Mouse (Mus musculus): ENCODE data around the gene Btbd11. TPM values are rescaled to one million over a fixed set of nuclear protein-coding genes. Genes with fewer than 3 reads are reported as not detected.

Btbd11 gene
- 0.47 and 0.57 TPM in 2 replicates for polyA plus RNA-seq (2015; fragmentation: Nextera tagmentation; extraction: Ambion mirVana)

- Histone ChIP-seq H3K36me3 (replicated peaks; ENCODE audit: insufficient read depth, low read length) (no peaks in the 10 kb centered on the region), H3K4me1 (ENCODE audit: insufficient read depth) (peaks cover 13% of the 10 kb centered on the region), H3K27ac (ENCODE audit: low read depth) (no peak within 1 kb of the TSS), H3K4me2 (ENCODE audit: low read depth, low read length) (peak within 1 kb of the TSS; percentile 90), H3K9ac (replicated peaks) (peak within 1 kb of the TSS; percentile 30; the same call in 1 of the 2 replicates), H3K27me3 (ENCODE audit: insufficient read depth, low read length) (peaks cover 27% of the 10 kb centered on the region), H3K4me3 (ENCODE audit: low read depth, low read length) (peak within 1 kb of the TSS; percentile 57), H3K9me3 (ENCODE audit: low read length) (no peaks in the 10 kb centered on the region)
- 0% methylated on average over 44 of the region's 46 CpGs for WGBS (ENCODE audit: insufficient replicate concordance)
- DNase-seq (peak; percentile 88), ATAC-seq (peak; percentile 95)
- 0 out of 2 replicates have a peak, but pooled peaks have one; percentile 16 for TF ChIP-seq CTCF (IDR thresholded peaks at IDR 0.05; ENCODE audit: low read depth)
- 0 out of 2 replicates have a peak, but pooled peaks have one; percentile 17 for TF ChIP-seq EP300 (IDR thresholded peaks at IDR 0.05; ENCODE audit: low read depth)
These were observed at the start of gene Btbd11 for GRCm38 (mm10) chr10:85386605-85387218. Btbd11 (plus strand) TSS chr10:85386814.

- no peak for ATAC-seq
- WGBS (ENCODE audit: insufficient replicate concordance) = 66% methylated on average over 12 of the region's 12 CpGs
- no peaks in the 10 kb centered on the region for H3K36me3 ChIP-seq (replicated peaks; ENCODE audit: insufficient read depth, low read length)
These were observed 47.9 kb upstream of the Btbd11 start for GRCm38 (mm10) chr10:85338733-85339132.

GRCm38 (mm10) chr10:85341867-85342266 is 44.7 kb upstream of the Btbd11 start:
- no peak overlapping the region for H3K4me3 ChIP-seq (ENCODE audit: low read depth, low read length)
- 73% methylated on average over 1 of the region's 1 CpGs for WGBS (ENCODE audit: insufficient replicate concordance)
- H3K27me3 ChIP-seq (ENCODE audit: insufficient read depth, low read length) = no peaks in the 10 kb centered on the region
- H3K9me3 ChIP-seq (ENCODE audit: low read length) = no peaks in the 10 kb centered on the region
- H3K9ac ChIP-seq (replicated peaks) = no peak overlapping the region
- no peaks in the 10 kb centered on the region for H3K4me1 ChIP-seq (ENCODE audit: insufficient read depth)
- TF ChIP-seq CTCF (IDR thresholded peaks at IDR 0.05; ENCODE audit: low read depth) (peak; percentile 44), EP300 (IDR thresholded peaks at IDR 0.05; ENCODE audit: low read depth) (no peak)
- DNase-seq (no peak), ATAC-seq (no peak)
- H3K4me2 ChIP-seq (ENCODE audit: low read depth, low read length) = no peak overlapping the region
- no peak overlapping the region for H3K27ac ChIP-seq (ENCODE audit: low read depth)
- no peaks in the 10 kb centered on the region for H3K36me3 ChIP-seq (replicated peaks; ENCODE audit: insufficient read depth, low read length)

More at GRCm38 (mm10) chr10:85338733-85339132, 47.9 kb upstream of the Btbd11 start:
- H3K4me1 ChIP-seq (ENCODE audit: insufficient read depth) = no peaks in the 10 kb centered on the region
- H3K27me3 ChIP-seq (ENCODE audit: insufficient read depth, low read length) = no peaks in the 10 kb centered on the region
- no peak overlapping the region for H3K27ac ChIP-seq (ENCODE audit: low read depth)
- TF ChIP-seq EP300 (IDR thresholded peaks at IDR 0.05; ENCODE audit: low read depth) (no peak), CTCF (IDR thresholded peaks at IDR 0.05; ENCODE audit: low read depth) (no peak)
- H3K4me3 ChIP-seq (ENCODE audit: low read depth, low read length) = no peak overlapping the region
- no peaks in the 10 kb centered on the region for H3K9me3 ChIP-seq (ENCODE audit: low read length)
- no peak for DNase-seq
- H3K9ac ChIP-seq (replicated peaks) = no peak overlapping the region
- H3K4me2 ChIP-seq (ENCODE audit: low read depth, low read length) = no peak overlapping the region

GRCm38 (mm10) chr10:85347171-85347570 is 39.4 kb upstream of the Btbd11 start:
- no peak for DNase-seq
- Histone ChIP-seq H3K27ac (ENCODE audit: low read depth) (no peak overlapping the region), H3K4me2 (ENCODE audit: low read depth, low read length) (no peak overlapping the region), H3K9ac (replicated peaks) (no peak overlapping the region), H3K9me3 (ENCODE audit: low read length) (0 out of 2 replicates have a peak, but pooled peaks cover 3% of the 10 kb centered on the region), H3K4me1 (ENCODE audit: insufficient read depth) (no peaks in the 10 kb centered on the region), H3K36me3 (replicated peaks; ENCODE audit: insufficient read depth, low read length) (no peaks in the 10 kb centered on the region), H3K27me3 (ENCODE audit: insufficient read depth, low read length) (no peaks in the 10 kb centered on the region), H3K4me3 (ENCODE audit: low read depth, low read length) (no peak overlapping the region)
- TF ChIP-seq CTCF (IDR thresholded peaks at IDR 0.05; ENCODE audit: low read depth) = no peak
- no peak for TF ChIP-seq EP300 (IDR thresholded peaks at IDR 0.05; ENCODE audit: low read depth)
- no peak for ATAC-seq
- WGBS (ENCODE audit: insufficient replicate concordance) = 80% methylated on average over 9 of the region's 9 CpGs

GRCm38 (mm10) chr10:85352505-85352904 is 34.1 kb upstream of the Btbd11 start:
- no peak for TF ChIP-seq EP300 (IDR thresholded peaks at IDR 0.05; ENCODE audit: low read depth)
- TF ChIP-seq CTCF (IDR thresholded peaks at IDR 0.05; ENCODE audit: low read depth) = no peak

GRCm38 (mm10) chr10:85354270-85354669 is 32.3 kb upstream of the Btbd11 start:
- Histone ChIP-seq H3K36me3 (replicated peaks; ENCODE audit: insufficient read depth, low read length) (no peaks in the 10 kb centered on the region), H3K4me1 (ENCODE audit: insufficient read depth) (no peaks in the 10 kb centered on the region), H3K4me2 (ENCODE audit: low read depth, low read length) (no peak overlapping the region), H3K9me3 (ENCODE audit: low read length) (0 out of 2 replicates have a peak, but pooled peaks cover under 1% of the 10 kb centered on the region), H3K27me3 (ENCODE audit: insufficient read depth, low read length) (no peaks in the 10 kb centered on the region), H3K27ac (ENCODE audit: low read depth) (no peak overlapping the region), H3K9ac (replicated peaks) (no peak overlapping the region), H3K4me3 (ENCODE audit: low read depth, low read length) (no peak overlapping the region)
- no peak for DNase-seq
- ATAC-seq = peak; percentile 31; the same call in 1 of the 2 replicates
- 40% methylated on average over 1 of the region's 1 CpGs for WGBS (ENCODE audit: insufficient replicate concordance)
- no peak for TF ChIP-seq EP300 (IDR thresholded peaks at IDR 0.05; ENCODE audit: low read depth)
- no peak for TF ChIP-seq CTCF (IDR thresholded peaks at IDR 0.05; ENCODE audit: low read depth)

More at GRCm38 (mm10) chr10:85352505-85352904, 34.1 kb upstream of the Btbd11 start:
- WGBS (ENCODE audit: insufficient replicate concordance) = 43% methylated on average over 2 of the region's 2 CpGs
- no peaks in the 10 kb centered on the region for H3K4me1 ChIP-seq (ENCODE audit: insufficient read depth)
- DNase-seq (no peak), ATAC-seq (no peak)
- no peak overlapping the region for H3K9ac ChIP-seq (replicated peaks)
- H3K36me3 ChIP-seq (replicated peaks; ENCODE audit: insufficient read depth, low read length) = no peaks in the 10 kb centered on the region
- H3K27ac ChIP-seq (ENCODE audit: low read depth) = no peak overlapping the region
- H3K9me3 ChIP-seq (ENCODE audit: low read length) = 0 out of 2 replicates have a peak, but pooled peaks cover 3% of the 10 kb centered on the region
- no peak overlapping the region for H3K4me3 ChIP-seq (ENCODE audit: low read depth, low read length)
- H3K27me3 ChIP-seq (ENCODE audit: insufficient read depth, low read length) = no peaks in the 10 kb centered on the region
- no peak overlapping the region for H3K4me2 ChIP-seq (ENCODE audit: low read depth, low read length)
